Mouse (Mus musculus) cerebral cortex, adult 2 months (tissue): ENCODE measurements around the gene Zar1l.

Experiments
- WGBS: fragments of 180-500 bp; shearing (Covaris S2); methylation state at CpG from one replicate; pipeline ENCODE4 v1.1.7; 2018; 5-methylcytosine and 5-hydroxymethylcytosine counted together

Zar1l gene

DNA sequence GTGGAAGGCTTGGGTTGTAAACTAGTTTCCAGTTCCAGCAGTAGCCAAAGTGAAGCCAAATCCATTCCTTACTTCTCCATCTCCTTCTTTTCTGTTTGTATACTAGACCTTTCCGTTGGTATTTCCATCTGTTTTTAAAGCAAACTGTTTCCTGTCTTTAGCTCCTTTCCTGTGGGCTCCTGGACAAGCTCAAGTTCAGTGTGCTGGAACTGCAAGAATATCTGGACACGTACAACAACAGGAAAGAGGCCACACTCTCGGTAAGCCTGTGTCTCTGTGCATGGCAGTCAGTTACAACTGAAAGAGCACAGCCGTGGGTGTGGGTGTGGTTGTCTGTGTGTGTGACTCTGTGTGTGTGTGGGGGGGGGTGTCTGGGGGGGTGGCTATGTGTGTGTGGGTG is 39.4 kb downstream of the Zar1l start:
- 58% methylated on average over 4 of the region's 4 CpGs for WGBS

DNA sequence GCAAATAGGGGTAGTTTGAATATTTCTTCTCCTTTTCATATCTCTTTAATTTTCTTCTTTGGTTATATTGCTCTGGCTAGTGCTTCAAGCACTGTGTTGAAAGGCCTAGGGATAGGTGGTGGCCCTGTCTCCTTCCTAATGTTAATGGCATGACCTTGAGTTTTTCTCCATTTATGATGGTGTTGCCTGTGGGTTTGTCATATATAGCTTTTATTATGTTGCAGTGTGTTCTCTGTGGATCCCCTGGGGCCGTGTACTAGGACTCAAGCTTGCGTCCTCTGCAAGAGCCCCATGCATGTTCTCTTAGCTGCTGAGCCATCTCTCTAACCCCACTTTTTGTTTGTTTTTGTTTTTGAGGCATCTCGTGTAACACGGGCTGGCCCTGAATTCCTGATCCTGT is 40.6 kb downstream of the Zar1l start:
- 82% methylated on average over 4 of the region's 4 CpGs for WGBS

DNA sequence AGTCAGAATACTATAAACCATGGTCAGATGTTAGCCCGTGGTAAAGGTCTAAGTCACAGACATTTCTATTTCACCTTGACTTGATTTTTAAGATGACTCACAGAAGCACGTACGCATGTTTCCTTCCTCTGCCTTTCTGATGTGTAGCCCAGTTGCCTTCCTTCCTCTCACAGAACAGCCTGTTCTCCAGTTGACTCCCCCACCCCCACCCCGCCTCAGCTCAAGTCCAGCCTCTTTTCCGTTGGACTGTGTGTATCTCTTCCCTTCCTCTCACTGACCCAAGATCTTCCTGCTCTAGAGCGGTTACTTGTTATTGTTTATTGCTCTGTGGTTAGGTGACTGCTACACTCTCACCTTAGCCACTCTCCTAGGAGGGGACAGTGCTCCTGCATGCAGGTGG is 49.5 kb downstream of the Zar1l start:
- WGBS: 70% methylated on average over 6 of the region's 6 CpGs

DNA sequence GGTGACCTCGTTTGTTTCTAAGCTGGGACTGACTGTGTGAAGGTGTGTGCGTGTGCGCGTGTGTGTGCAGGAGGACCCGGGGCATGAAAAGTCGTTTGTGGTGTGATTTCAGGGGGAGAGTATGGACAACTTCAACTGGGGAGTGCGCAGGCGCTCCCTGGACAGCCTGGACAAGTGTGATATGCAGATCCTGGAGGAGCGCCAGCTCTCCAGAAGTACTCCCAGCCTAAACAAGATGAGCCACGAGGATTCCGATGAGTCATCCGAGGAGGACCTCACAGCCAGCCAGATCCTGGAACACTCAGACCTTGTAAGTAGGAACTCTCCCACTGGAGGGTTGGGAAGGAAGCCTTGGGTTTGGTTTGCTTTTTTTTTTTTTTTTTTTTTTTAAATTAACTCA is 51.8 kb downstream of the Zar1l start:
- WGBS: 39% methylated on average over 12 of the region's 12 CpGs

DNA sequence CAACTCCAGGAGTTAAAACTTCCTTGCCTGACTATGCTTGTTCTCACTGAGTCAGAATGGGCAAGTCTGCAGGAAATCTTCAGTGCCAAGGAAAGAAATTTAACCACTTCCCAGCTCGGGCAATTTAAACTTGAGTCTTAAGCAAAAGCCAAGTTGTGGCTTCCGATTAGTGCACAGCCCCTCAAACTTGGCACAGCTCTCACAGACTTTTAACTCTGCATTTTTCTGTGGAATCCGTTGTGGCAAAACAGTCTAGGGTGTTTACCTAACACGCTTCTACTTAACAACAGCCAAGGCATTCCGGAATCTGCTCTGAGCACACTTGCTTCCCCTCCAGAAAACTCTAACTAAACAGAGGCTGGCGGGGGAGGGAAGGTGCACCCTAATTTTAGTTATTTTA is 52.7 kb downstream of the Zar1l start:
- 46% methylated on average over 6 of the region's 6 CpGs for WGBS

DNA sequence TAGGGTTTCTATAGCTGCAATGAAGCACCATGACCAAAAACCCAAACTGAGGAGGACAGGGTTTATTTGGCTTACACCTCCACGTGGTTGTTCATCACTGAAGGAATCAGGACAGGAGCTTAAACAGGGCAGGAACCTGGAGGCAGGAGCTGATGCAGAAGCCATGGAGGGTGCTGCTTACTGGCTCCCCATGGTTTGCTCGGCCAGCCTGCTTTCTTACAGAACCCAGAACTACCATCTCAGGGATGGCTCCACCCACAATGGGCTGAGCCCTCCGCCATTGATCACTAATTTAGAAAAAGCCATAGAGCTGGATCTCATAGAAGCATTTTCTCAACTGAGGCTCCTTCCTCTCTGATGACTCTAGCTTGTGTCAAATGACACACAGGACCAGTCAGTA is 53.2 kb downstream of the Zar1l start:
- 55% methylated on average over 3 of the region's 3 CpGs for WGBS

DNA sequence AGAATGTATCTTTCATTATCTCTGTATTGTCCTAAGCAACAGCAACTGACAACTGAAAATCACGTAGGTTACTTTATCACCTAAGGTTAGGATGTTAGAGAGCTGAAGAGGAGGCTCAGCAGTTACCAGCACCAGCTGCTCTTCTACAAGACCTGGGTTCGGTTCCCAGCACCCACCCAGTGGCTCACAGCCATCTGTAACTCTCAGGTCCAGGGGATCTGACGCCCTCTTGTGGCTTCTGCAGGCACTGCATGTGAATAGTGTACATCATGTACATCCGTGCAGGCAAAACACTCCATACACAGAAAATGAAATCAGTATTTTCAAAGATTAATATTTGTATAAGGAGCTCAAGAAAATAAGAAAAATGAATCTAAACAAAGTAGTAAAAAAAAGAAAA is 58.2 kb downstream of the Zar1l start:
- 87% methylated on average over 4 of the region's 4 CpGs for WGBS

DNA sequence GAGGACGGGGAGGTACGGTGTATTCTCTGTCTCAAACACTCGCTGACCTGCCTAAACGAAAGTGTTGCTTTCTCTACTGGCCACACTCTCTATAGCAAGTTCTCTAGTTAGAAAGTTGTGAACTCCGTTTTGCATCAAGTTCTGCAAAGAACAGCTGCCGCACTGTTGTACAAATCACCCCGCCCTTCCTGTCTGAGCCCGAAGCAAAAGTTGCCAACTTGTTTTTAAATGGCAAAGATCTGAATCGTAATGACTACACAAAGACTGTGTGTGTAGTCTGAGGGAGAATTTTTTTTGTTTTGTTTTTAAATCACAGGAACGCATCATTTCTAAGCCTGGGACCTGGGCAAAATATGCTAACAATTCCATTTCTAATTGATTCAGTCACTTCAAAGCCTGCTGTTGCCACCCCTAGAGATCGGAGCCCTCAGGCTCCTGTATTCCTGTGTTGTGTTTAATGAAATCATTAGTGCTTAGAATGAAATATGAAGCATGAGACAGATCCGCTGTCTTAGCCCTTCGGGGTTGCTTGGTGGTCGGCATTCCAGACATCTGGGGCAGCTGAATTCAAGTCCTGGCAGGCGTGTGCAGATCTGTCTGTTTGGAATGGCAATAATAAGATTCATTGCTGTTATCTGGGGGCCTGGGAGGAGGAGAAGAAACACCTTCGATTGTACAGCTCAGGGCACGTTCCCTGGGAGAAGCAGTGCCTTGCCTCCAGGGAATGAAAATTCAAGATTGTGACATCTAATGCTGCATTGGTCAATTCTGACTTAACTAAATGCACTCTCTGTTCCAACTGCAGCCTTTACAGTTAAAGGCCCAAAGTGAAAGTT is 59.8 kb downstream of the Zar1l start:
- WGBS: 44% methylated on average over 17 of the region's 17 CpGs

DNA sequence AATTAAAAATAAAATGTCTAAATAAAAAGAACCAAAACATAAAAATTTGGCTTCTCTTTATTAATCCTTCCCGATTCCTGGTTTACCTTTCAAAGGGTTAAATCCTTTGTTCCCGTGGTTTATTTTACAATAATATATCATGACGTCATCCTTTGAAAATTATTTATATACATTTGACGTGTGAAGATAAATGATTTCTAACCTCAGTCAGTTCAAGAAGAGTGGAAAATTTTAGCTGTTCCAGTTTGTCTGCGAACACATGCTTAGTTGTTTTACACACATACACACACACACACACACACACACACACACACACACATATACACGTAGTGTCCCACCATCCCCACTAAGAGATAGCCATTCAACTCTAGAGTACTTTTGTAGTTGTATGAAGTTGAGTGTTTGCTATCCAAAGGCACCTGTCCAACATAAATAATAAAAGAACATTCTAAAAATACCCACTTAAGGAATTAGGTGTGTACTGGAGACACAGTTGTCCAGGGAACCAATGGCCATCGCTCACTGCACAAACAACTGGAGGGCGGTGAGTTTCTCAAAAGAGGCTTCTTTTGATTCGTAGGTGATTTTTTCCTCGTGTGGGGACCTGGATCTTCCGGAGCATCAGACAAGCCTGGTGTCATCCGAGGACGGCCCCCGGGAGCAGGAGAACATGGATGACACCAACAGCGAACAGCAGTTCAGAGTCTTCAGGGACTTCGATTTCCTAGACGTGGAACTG is 60.6 kb downstream of the Zar1l start:
- 64% methylated on average over 17 of the region's 17 CpGs for WGBS
